Mouse (Mus musculus): ENCODE data around the gene Ets2. TPM values are rescaled to one million over a fixed set of nuclear protein-coding genes. Genes with fewer than 3 reads are reported as not detected.

Ets2 gene
- 121 and 128 TPM in 2 replicates for total RNA-seq (2017)

- peak; percentile 89 for ATAC-seq (ENCODE audit: extremely low read depth, insufficient number of reproducible peaks, low FRiP score, poor library complexity, severe bottlenecking)
Measured at GRCm38 (mm10) chr16:95701802-95702561, at the start of gene Ets2. Gene Ets2 (plus strand): TSS chr16:95702075.

DNA sequence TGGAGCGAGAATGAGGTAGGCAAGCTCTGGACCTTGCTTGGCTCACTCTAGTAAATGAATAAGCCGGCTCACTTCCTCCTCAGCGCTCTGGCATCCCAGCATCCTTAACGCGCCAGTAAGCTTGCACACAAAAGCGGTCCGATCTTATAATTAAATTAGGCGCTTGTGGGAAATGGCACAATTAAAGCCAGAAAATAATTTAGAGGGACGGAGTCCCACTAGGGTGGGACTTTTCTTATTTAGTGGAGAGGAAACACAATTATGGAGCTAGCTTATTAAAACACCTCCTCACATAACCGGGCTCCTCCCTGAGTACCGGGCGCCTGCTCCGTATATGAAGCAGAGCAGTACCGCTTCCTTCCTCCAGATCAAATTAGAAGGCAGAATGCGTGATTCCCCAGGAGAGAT is 47.7 kb upstream of the Ets2 start:
- no peak for ATAC-seq (ENCODE audit: extremely low read depth, insufficient number of reproducible peaks, low FRiP score, poor library complexity, severe bottlenecking)

GRCm38 (mm10) chr16:95656535-95656934 is 45.3 kb upstream of the Ets2 start:
- ATAC-seq (ENCODE audit: extremely low read depth, insufficient number of reproducible peaks, low FRiP score, poor library complexity, severe bottlenecking): no peak

- ATAC-seq (ENCODE audit: extremely low read depth, insufficient number of reproducible peaks, low FRiP score, poor library complexity, severe bottlenecking): no peak
Measured at GRCm38 (mm10) chr16:95657187-95657586, 44.7 kb upstream of the Ets2 start.

DNA sequence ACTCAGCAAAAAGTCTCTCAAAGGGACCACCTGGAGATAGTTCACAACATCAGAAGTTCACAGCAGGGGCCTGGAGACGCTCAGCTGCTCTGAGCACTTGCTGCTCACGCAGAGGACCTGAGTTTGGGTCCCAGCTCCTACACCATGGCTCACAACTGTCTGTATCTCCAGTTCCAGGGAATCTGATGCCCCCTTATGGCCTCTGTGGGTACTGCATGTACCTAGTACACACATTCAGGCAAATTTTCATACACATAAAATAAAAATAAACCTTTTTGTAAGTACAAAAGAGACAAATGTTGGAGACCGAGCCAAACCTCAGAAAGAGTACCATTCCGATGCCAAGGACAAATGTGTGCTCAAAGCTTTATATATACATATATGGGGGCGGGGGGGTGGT is 44.1 kb upstream of the Ets2 start:
- no peak for ATAC-seq (ENCODE audit: extremely low read depth, insufficient number of reproducible peaks, low FRiP score, poor library complexity, severe bottlenecking)

DNA sequence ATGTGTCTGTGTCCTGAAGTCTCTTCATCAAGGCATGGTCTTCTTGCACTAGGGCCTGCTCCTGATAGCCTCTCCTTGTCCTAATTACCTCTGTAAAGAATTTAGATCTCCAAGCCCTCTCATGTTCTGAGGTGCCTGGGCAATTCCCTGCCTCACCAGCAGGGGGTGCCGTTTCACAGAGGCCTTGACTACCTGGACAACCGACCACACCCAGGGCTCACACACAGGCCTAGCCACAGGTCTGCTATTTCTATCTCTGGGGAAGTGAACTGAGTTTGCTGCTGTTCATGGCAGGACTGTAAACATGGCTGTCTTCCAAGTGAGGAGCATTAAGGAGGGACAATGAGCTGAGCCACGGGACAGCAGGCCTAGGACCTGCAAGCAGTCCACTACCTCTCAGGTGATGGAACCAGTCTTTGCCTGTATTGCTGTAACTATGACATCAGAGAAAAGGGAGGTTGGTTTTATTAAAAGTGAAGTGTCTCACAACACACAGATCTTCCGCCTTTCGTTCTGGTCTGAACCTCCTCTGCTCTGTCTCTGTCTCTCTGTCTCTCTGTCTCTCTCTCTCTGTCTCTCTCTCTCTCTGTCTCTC is 42.9 kb upstream of the Ets2 start:
- peak; percentile 90 for ATAC-seq (ENCODE audit: extremely low read depth, insufficient number of reproducible peaks, low FRiP score, poor library complexity, severe bottlenecking)

DNA sequence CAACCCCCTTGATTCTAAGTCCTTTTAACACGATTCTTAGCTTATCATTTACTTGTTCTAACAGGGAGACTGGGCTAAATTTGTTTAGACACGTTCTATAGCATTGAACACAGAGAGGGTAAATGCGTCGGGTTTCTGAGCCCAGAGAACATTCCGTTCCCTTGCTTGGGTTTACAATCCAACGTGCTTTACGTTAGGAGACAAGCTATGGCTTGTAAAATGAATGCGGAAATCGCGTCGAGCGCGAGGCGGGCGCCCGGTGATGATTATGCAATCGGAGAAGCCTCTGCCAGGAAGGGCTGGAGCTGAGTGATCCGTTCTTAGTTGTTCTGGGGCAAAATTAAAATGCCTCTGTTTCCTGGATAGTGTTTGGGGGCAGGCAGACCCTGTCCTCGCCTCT is 42.4 kb upstream of the Ets2 start:
- no peak for ATAC-seq (ENCODE audit: extremely low read depth, insufficient number of reproducible peaks, low FRiP score, poor library complexity, severe bottlenecking)

GRCm38 (mm10) chr16:95660909-95661308 is 41.0 kb upstream of the Ets2 start:
- ATAC-seq (ENCODE audit: extremely low read depth, insufficient number of reproducible peaks, low FRiP score, poor library complexity, severe bottlenecking): no peak

GRCm38 (mm10) chr16:95665472-95666131 is 36.3 kb upstream of the Ets2 start:
- no peak for ATAC-seq (ENCODE audit: extremely low read depth, insufficient number of reproducible peaks, low FRiP score, poor library complexity, severe bottlenecking)

DNA sequence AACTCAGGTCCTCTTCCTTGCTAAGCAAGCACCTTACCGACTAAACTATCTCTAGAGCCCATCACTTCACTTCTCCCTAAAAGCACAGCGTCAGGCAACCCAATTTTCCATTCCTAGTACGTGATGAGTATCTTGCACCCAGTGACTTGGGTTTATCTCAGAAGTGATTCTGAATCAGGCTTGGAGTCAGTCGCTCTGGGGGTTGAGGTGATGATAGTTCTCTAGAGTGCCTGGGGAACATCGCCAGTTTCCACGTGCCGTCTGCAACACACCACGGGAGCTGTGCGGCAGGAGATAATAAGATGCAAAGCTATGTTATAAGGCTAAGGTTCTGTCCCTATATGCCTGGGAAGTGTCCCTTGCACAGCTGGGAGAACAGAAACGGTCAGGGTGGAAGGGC is 35.6 kb upstream of the Ets2 start:
- no peak for ATAC-seq (ENCODE audit: extremely low read depth, insufficient number of reproducible peaks, low FRiP score, poor library complexity, severe bottlenecking)

GRCm38 (mm10) chr16:95667395-95668150 is 34.3 kb upstream of the Ets2 start:
- no peak for ATAC-seq (ENCODE audit: extremely low read depth, insufficient number of reproducible peaks, low FRiP score, poor library complexity, severe bottlenecking)

GRCm38 (mm10) chr16:95668151-95668993 is 33.5 kb upstream of the Ets2 start:
- no peak for ATAC-seq (ENCODE audit: extremely low read depth, insufficient number of reproducible peaks, low FRiP score, poor library complexity, severe bottlenecking)

DNA sequence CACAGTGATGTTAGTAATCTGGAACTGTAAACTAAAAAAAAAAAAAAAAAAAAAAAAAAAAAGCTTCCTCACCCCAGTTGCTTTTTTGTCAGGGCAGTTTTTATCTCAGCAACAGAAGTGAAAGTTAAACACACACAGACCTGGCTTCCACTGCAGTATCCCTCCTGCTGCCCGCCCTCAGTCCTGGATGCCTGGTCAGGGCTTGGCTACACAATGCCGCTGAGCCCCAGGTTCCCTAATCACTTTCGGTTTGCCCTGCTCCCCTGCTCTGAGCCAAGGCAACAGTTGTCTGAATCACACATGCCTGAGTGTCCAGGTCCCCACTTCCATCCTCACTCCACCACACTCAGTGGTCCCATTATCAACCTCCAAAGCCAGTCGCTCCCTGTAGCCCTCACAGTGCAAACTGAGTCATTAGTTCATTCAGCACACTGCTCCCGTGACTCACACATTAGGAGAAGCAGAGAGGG is 27.4 kb upstream of the Ets2 start:
- ATAC-seq (ENCODE audit: extremely low read depth, insufficient number of reproducible peaks, low FRiP score, poor library complexity, severe bottlenecking): no peak

DNA sequence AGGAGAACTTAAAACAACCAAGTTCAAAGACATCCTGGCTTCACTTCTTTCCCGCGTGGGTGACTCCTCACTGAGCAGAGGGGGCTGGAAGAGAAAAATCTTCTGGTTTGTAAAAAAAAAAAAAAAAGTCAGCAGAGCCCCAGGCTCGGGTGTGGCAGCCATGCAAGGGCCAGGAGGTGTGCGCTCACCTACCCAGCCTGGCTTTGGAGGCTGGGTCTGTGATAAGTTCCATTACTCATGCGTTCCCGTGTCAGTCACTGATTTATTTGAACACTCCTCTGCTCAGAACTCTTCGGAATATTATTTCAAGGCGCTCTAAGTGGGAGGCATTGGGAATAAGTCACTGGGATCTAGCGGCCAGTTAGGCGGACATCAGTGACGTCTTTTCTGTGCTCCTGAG is 26.7 kb upstream of the Ets2 start:
- ATAC-seq (ENCODE audit: extremely low read depth, insufficient number of reproducible peaks, low FRiP score, poor library complexity, severe bottlenecking): no peak

- no peak for ATAC-seq (ENCODE audit: extremely low read depth, insufficient number of reproducible peaks, low FRiP score, poor library complexity, severe bottlenecking)
Measured at GRCm38 (mm10) chr16:95676668-95677067, 25.2 kb upstream of the Ets2 start.

GRCm38 (mm10) chr16:95682431-95682892 is 19.4 kb upstream of the Ets2 start:
- ATAC-seq (ENCODE audit: extremely low read depth, insufficient number of reproducible peaks, low FRiP score, poor library complexity, severe bottlenecking): no peak

GRCm38 (mm10) chr16:95685807-95686206 is 16.1 kb upstream of the Ets2 start:
- ATAC-seq (ENCODE audit: extremely low read depth, insufficient number of reproducible peaks, low FRiP score, poor library complexity, severe bottlenecking): no peak

- ATAC-seq (ENCODE audit: extremely low read depth, insufficient number of reproducible peaks, low FRiP score, poor library complexity, severe bottlenecking): no peak
Measured at GRCm38 (mm10) chr16:95686246-95686645, 15.6 kb upstream of the Ets2 start.
